Mouse (Mus musculus) heart, postnatal 0 days (tissue): ENCODE results near the gene Gins2.

ENCODE experiments used
- CTCF ChIP-seq: IDR thresholded peaks from 2 replicates; pipeline ENCODE4 v1.5.1; 2016; ENCODE audit warnings: antibody characterized with exemption, control low read depth, low read depth
- EP300 ChIP-seq: IDR thresholded peaks from 2 replicates; pipeline ENCODE4 v1.6.1; 2016; ENCODE audit warnings: antibody characterized with exemption, low read depth

DNA sequence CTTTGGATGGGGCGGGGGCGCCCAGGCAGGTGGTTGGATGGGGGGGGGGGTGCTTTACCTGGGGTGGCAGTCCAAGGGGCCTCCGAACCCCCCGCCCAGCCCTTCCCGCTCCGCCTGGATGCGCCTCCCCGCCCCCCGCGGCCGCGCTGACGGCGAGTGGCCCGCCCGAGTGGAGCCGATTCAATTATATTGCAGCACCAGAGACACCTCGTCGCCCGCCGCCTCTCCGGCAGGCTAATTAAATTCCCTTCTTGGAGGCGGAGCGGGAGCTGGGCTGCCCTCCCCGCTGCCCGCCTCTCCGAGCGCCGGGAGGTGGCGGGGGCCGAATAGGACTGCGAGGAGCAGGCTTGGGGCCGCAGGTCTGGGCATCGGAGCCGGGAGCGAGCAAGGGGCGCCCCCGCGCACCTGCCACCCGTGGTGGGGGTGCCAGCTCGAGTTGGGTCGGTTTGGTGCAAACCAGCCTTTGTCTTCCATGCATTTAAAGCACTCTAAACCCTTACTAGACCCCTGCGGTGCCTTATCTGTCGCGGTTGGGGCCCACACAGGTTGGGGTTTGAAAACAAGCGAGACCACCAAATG is 51.2 kb downstream of the Gins2 start:
- TF ChIP-seq CTCF: no peak; the same call in 1 of the 2 replicates
- no peak for TF ChIP-seq EP300
